Mouse (Mus musculus): Measurements from ENCODE around the gene Ccdc97.

DNA sequence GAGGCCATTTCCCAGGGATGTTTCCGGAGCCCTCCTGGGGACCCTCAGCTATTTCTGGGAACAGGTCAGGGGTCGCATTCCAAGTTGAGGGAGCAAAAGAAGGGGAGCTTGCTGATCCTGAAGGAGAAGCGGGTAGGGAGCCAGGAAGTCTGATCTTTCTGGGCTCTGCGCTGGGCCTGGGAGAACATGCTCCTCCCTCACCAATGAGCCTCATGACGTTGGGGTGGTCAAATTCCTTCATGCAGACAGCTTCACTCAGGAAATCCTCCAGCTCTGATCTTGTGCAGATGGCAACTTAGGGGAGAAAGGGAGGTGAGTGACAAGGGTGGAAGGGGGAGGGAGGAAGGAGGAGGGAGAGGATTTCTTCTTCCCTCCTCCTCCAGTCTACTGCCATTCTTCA lies 45.3 kb upstream of the Ccdc97 start:
- TF ChIP-seq CTCF (IDR thresholded peaks at IDR 0.05; ENCODE audit: low read depth, low read length) (no peak), GATA1 (IDR thresholded peaks at IDR 0.05; ENCODE audit: borderline replicate concordance, low read length) (no peak), TAL1 (conservative IDR thresholded peaks at IDR 0.05; ENCODE audit: low read depth, low read length) (no peak), GATA2 (IDR thresholded peaks at IDR 0.05; ENCODE audit: borderline replicate concordance, low read depth, low read length) (no peak), POLR2AphosphoS5 (IDR thresholded peaks at IDR 0.05; ENCODE audit: insufficient replicate concordance, low read depth, low read length) (no peak)

Data from G1E (cell line).